8 mouse cellular contexts compared by ENCODE assay signal in the genomic region with DNA sequence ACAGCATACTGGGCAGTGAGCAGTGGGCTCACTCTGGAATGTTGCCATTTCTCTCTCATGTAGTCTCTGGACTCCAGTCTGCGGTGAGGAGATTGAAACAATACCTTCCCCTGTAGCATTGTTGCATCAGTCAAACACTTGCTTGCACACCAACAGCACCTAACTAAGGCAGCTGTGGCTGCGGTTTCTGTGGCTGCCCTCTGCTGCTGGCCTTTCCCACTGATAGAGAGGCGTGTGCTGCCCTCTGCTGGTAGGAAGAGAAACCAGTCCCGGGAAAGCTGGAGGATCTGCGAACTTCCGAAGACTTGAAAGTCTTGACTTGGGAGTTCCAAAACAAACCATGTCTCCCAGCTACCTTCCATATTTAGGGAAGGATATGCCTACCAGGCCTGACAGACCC.
DNase-seq lines count a peak whose midpoint lies in the region; ATAC-seq and TF ChIP-seq lines count a peak whose summit lies in the region.

No protein-coding gene starts in this region.

- H3K36me3 ChIP-seq in embryonic facial prominence, embryonic 14.5 days (ENCODE audit: control insufficient read depth, insufficient read depth, low read length) = no peaks in the 10 kb centered on the region
- H3K36me3 ChIP-seq in heart, embryonic 13.5 days = 0 out of 2 replicates have a peak, but pooled peaks cover 1% of the 10 kb centered on the region
- no peaks in the 10 kb centered on the region for H3K36me3 ChIP-seq in liver, embryonic 14.5 days (replicated peaks; ENCODE audit: control insufficient read depth, insufficient read depth, low read depth)
- H3K36me3 ChIP-seq in neural tube, embryonic 11.5 days (ENCODE audit: control insufficient read depth, insufficient read depth, low read length) = no peaks in the 10 kb centered on the region
- no peaks in the 10 kb centered on the region for H3K36me3 ChIP-seq in stomach, postnatal 0 days (ENCODE audit: control insufficient read depth, insufficient read depth, low read length)

- peak; percentile 66 for DNase-seq in CD4-positive helper T cell, adult 2 months (ENCODE audit: low read depth, low spot score)
- DNase-seq in adrenal gland, postnatal 36 days = peak; percentile 81 to 86
- peak; percentile 89 for DNase-seq in embryonic facial prominence, embryonic 14.5 days (ENCODE audit: low spot score)
- DNase-seq in kidney, postnatal 10 days = peak; percentile 90
- peak; percentile 41 to 48 (median 44) for DNase-seq in liver, embryonic 14.5 days (ENCODE audit: low read depth in 3 of 3, low spot score in 3 of 3)
- DNase-seq in neural tube, embryonic 11.5 days (ENCODE audit: low spot score) = peak; percentile 80
- peak; percentile 84 for DNase-seq in stomach, postnatal 0 days (ENCODE audit: low spot score)

- no peaks in the 10 kb centered on the region for H3K9me3 ChIP-seq in embryonic facial prominence, embryonic 14.5 days (ENCODE audit: control insufficient read depth, low read length)
- no peaks in the 10 kb centered on the region for H3K9me3 ChIP-seq in heart, embryonic 13.5 days
- no peaks in the 10 kb centered on the region for H3K9me3 ChIP-seq in liver, embryonic 14.5 days (ENCODE audit: control insufficient read depth, low read length)
- no peaks in the 10 kb centered on the region for H3K9me3 ChIP-seq in neural tube, embryonic 11.5 days (ENCODE audit: control insufficient read depth, low read length)
- no peaks in the 10 kb centered on the region for H3K9me3 ChIP-seq in stomach, postnatal 0 days (ENCODE audit: control insufficient read depth, low read length)

- H3K9ac ChIP-seq in embryonic facial prominence, embryonic 14.5 days (ENCODE audit: low read depth, low read length) = no peak overlapping the region
- H3K9ac ChIP-seq in heart, embryonic 13.5 days = peak overlapping the region; percentile 51; the same call in 1 of the 2 replicates
- H3K9ac ChIP-seq in liver, embryonic 14.5 days (replicated peaks) = no peak overlapping the region
- no peak overlapping the region for H3K9ac ChIP-seq in neural tube, embryonic 11.5 days (ENCODE audit: low read length)
- no peak overlapping the region for H3K9ac ChIP-seq in stomach, postnatal 0 days (ENCODE audit: low read length)

- no peak overlapping the region for H3K4me2 ChIP-seq in embryonic facial prominence, embryonic 14.5 days (ENCODE audit: low read depth, low read length)
- no peak overlapping the region for H3K4me2 ChIP-seq in heart, embryonic 13.5 days
- no peak overlapping the region for H3K4me2 ChIP-seq in liver, embryonic 14.5 days (ENCODE audit: low read depth)
- H3K4me2 ChIP-seq in neural tube, embryonic 11.5 days (ENCODE audit: low read depth) = no peak overlapping the region
- H3K4me2 ChIP-seq in stomach, postnatal 0 days (replicated peaks; ENCODE audit: low read depth) = no peak overlapping the region

- 4% methylated on average over 6 of the region's 6 CpGs for WGBS in embryonic facial prominence, embryonic 14.5 days
- WGBS in heart, embryonic 13.5 days = 4% methylated on average over 6 of the region's 6 CpGs
- WGBS in liver, embryonic 14.5 days (ENCODE audit: insufficient replicate concordance) = 4% methylated on average over 6 of the region's 6 CpGs
- 6% methylated on average over 6 of the region's 6 CpGs for whole genome bisulfite sequencing in neural tube, embryonic 11.5 days
- WGBS in stomach, postnatal 0 days = 6% methylated on average over 6 of the region's 6 CpGs

- peak; percentile 92 for TF ChIP-seq CTCF in liver, embryonic 14.5 days (IDR thresholded peaks at IDR 0.05; ENCODE audit: low read depth)
- TF ChIP-seq CTCF in stomach, postnatal 0 days (IDR thresholded peaks at IDR 0.05; ENCODE audit: low read depth) = peak; percentile 97

- TF ChIP-seq EP300 in liver, embryonic 14.5 days (IDR thresholded peaks at IDR 0.05; ENCODE audit: low read depth) = no peak
- no peak for TF ChIP-seq EP300 in stomach, postnatal 0 days (optimal IDR thresholded peaks at IDR 0.05)

- no peaks in the 10 kb centered on the region; the same call in 1 of the 2 replicates for H3K27me3 ChIP-seq in embryonic facial prominence, embryonic 14.5 days (replicated peaks; ENCODE audit: control insufficient read depth, insufficient read depth, low read length)
- H3K27me3 ChIP-seq in heart, embryonic 13.5 days (replicated peaks) = peaks cover 19% of the 10 kb centered on the region
- H3K27me3 ChIP-seq in liver, embryonic 14.5 days (ENCODE audit: control insufficient read depth, insufficient read depth, low read length) = no peaks in the 10 kb centered on the region
- no peaks in the 10 kb centered on the region for H3K27me3 ChIP-seq in neural tube, embryonic 11.5 days (ENCODE audit: control insufficient read depth, insufficient read depth, low read length)
- no peaks in the 10 kb centered on the region for H3K27me3 ChIP-seq in stomach, postnatal 0 days (ENCODE audit: control insufficient read depth, insufficient read depth, low read length)

- no peak overlapping the region for H3K4me3 ChIP-seq in embryonic facial prominence, embryonic 14.5 days (ENCODE audit: low read depth, low read length)
- no peak overlapping the region for H3K4me3 ChIP-seq in heart, embryonic 13.5 days
- H3K4me3 ChIP-seq in liver, embryonic 14.5 days (ENCODE audit: insufficient read depth in 1 of 2, low read depth in 2 of 2, low read length in 2 of 2) = no peak overlapping the region
- H3K4me3 ChIP-seq in neural tube, embryonic 11.5 days (ENCODE audit: low read depth, low read length) = no peak overlapping the region
- no peak overlapping the region for H3K4me3 ChIP-seq in stomach, postnatal 0 days (ENCODE audit: low read depth, low read length)

- no peak overlapping the region for H3K27ac ChIP-seq in embryonic facial prominence, embryonic 14.5 days (replicated peaks; ENCODE audit: low read depth, low read length)
- H3K27ac ChIP-seq in heart, embryonic 13.5 days (replicated peaks) = no peak overlapping the region
- H3K27ac ChIP-seq in liver, embryonic 14.5 days = no peak overlapping the region
- H3K27ac ChIP-seq in neural tube, embryonic 11.5 days (ENCODE audit: low read depth, low read length) = no peak overlapping the region
- H3K27ac ChIP-seq in stomach, postnatal 0 days (replicated peaks) = no peak overlapping the region

- peaks cover 17% of the 10 kb centered on the region for H3K4me1 ChIP-seq in embryonic facial prominence, embryonic 14.5 days (ENCODE audit: control insufficient read depth, insufficient read depth, low read length)
- peaks cover 8% of the 10 kb centered on the region for H3K4me1 ChIP-seq in heart, embryonic 13.5 days
- no peaks in the 10 kb centered on the region for H3K4me1 ChIP-seq in liver, embryonic 14.5 days (replicated peaks; ENCODE audit: control insufficient read depth in 2 of 2, insufficient read depth in 2 of 2, low read length in 1 of 2)
- H3K4me1 ChIP-seq in neural tube, embryonic 11.5 days (ENCODE audit: control insufficient read depth, insufficient read depth, low read length) = no peaks in the 10 kb centered on the region
- H3K4me1 ChIP-seq in stomach, postnatal 0 days (replicated peaks; ENCODE audit: control insufficient read depth, insufficient read depth) = no peaks in the 10 kb centered on the region

- peak; percentile 42; the same call in 1 of the 2 replicates for ATAC-seq in embryonic facial prominence, embryonic 14.5 days (ENCODE audit: low read depth)
- ATAC-seq in heart, embryonic 13.5 days (ENCODE audit: extremely low read depth, insufficient number of reproducible peaks, low FRiP score, low TSS enrichment) = no peak
- ATAC-seq in liver, embryonic 14.5 days (ENCODE audit: insufficient read depth) = no peak
- no peak for ATAC-seq in neural tube, embryonic 11.5 days (ENCODE audit: insufficient read depth, low FRiP score, low TSS enrichment)
- peak; percentile 72 for ATAC-seq in stomach, postnatal 0 days (ENCODE audit: low FRiP score, low TSS enrichment)

Comparison
In these comparisons a context has a peak if more than half of its experiments do, and no peak if none do; other contexts are left out.
1. ATAC-seq: peak in embryonic facial prominence, embryonic 14.5 days (single experiment) and stomach, postnatal 0 days (single experiment); none in heart, embryonic 13.5 days (single experiment), liver, embryonic 14.5 days (single experiment) and neural tube, embryonic 11.5 days (single experiment).
2. Peak in every context shown above with its lines, with median percentiles within 50 percentile points of each other: DNase-seq.